ENCODE assay signal across 23 mouse cellular contexts in genomic region chr17:14724786-14725185, GRCm38 (mm10). TPM values are rescaled to one million over a fixed set of nuclear protein-coding genes. Genes with fewer than 3 reads are reported as not detected.
"Had no signal": no experiment of that assay in that cellular context is flagged by ENCODE, and none has a peak within 500 bp of the region (broad histone marks: within the 10 kb centered on the region; RNA-seq: fewer than 3 reads in every experiment).

No protein-coding gene starts in this region.

- ATAC-seq: liver, embryonic 12.5 days; midbrain, embryonic 13.5 days; midbrain, embryonic 16.5 days had no signal

- H3K4me2 ChIP-seq: limb, embryonic 13.5 days; liver, embryonic 12.5 days; liver, embryonic 15.5 days; lung, embryonic 15.5 days; midbrain, embryonic 13.5 days; neural tube, embryonic 13.5 days had no signal

- H3K4me3 ChIP-seq: limb, embryonic 10.5 days; limb, embryonic 13.5 days; liver, embryonic 12.5 days; liver, embryonic 15.5 days; lung, embryonic 15.5 days; megakaryocyte, embryonic 14.5 days; midbrain, embryonic 10.5 days; midbrain, embryonic 13.5 days; myocyte; neural tube, embryonic 13.5 days had no signal

- H3K4me1 ChIP-seq: limb, embryonic 10.5 days; limb, embryonic 13.5 days; liver, embryonic 12.5 days; liver, embryonic 15.5 days; megakaryocyte, embryonic 14.5 days had no signal

- H3K27ac ChIP-seq: limb, embryonic 10.5 days; limb, embryonic 13.5 days; liver, embryonic 12.5 days; liver, embryonic 15.5 days; lung, embryonic 15.5 days; midbrain, embryonic 10.5 days; midbrain, embryonic 13.5 days; neural tube, embryonic 13.5 days had no signal

- H3K27me3 ChIP-seq: limb, embryonic 13.5 days; liver, embryonic 12.5 days; liver, embryonic 15.5 days; megakaryocyte, embryonic 14.5 days; midbrain, embryonic 13.5 days; neural tube, embryonic 13.5 days had no signal

- H3K36me3 ChIP-seq: limb, embryonic 10.5 days; limb, embryonic 13.5 days; liver, embryonic 12.5 days; liver, embryonic 15.5 days; lung, embryonic 15.5 days; midbrain, embryonic 10.5 days; midbrain, embryonic 13.5 days; neural tube, embryonic 13.5 days had no signal

- H3K9ac ChIP-seq: limb, embryonic 13.5 days; liver, embryonic 12.5 days; liver, embryonic 15.5 days; lung, embryonic 15.5 days; midbrain, embryonic 13.5 days; neural tube, embryonic 13.5 days had no signal

- DNase-seq: kidney, postnatal 14 days; kidney, postnatal 4 days; liver; lung, adult 18-20 months; lung, postnatal 10 days; lung, postnatal 36 days; retina, postnatal 1 day; right cerebral cortex, postnatal 25 days; thymus, adult 18-20 months; thymus, postnatal 36 days had no signal

- H3K9me3 ChIP-seq: limb, embryonic 10.5 days; limb, embryonic 13.5 days; liver, embryonic 12.5 days; liver, embryonic 15.5 days; lung, embryonic 15.5 days; megakaryocyte, embryonic 14.5 days; midbrain, embryonic 10.5 days; midbrain, embryonic 13.5 days; neural tube, embryonic 13.5 days had no signal

RNA-seq across cellular contexts. Expression of gene Thbs2, which starts 30.8 kb away (rescaled TPM):
- total RNA-seq: monocyte, adult 5-6 weeks; neutrophil, adult 5-6 weeks had no signal
